Mouse (Mus musculus): ENCODE data around the gene Ms4a6c. TPM values are rescaled to one million over a fixed set of nuclear protein-coding genes. Genes with fewer than 3 reads are reported as not detected.

Gene Ms4a6c
- total RNA-seq (2023), result 37.5 TPM

DNA sequence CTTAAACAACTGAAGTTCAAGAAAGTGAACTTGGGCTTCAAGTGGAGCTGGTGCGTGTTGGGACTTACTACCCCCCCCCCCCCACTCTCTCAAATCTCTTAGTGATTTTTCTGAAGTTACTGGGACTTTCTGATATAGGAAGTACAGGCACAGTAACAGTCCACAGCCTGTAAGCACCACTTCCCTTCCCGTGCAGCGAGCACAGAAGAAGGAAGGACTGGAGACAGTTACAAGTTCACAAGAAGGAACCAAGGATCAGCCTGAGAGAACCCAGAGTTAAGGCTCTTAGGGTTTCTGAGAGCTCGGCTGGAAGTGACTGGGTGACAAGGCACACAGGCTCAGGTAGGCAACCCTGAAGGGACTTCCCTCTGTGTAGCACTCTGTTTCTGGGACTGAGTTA is at the start of gene Ms4a6c:
Gene Ms4a6c, plus strand, starts transcription at position 152 of the 400 bp plus-strand sequence.

GRCm38 (mm10) chr19:11443338-11443737 is 25.8 kb upstream of the Ms4a6c start, which contains the start of gene Ms4a4b:
Gene Ms4a4b (plus strand): TSS chr19:11443553.

GRCm38 (mm10) chr19:11485746-11486145 is 16.6 kb downstream of the Ms4a6c start, which contains the start of gene Gm8369:
Gene Gm8369 (plus strand): TSS chr19:11485938.

GRCm38 (mm10) chr19:11516246-11516645 is 47.1 kb downstream of the Ms4a6c start, which contains the start of gene Ms4a6b:
Gene Ms4a6b (plus strand): TSS chr19:11516512.

Other genes starting within 250 kb of the Ms4a6c start
- not detected for gene Ms4a12, start 236.9 kb upstream of the Ms4a6c start, total RNA-seq (2023)
- gene Ms4a1, start 203.1 kb upstream of the Ms4a6c start, total RNA-seq (2023), result 47.9 TPM
- not detected for gene Ms4a5, start 185.5 kb upstream of the Ms4a6c start, total RNA-seq (2023)
- gene Ms4a14, start 154.9 kb upstream of the Ms4a6c start, total RNA-seq (2023), result 0.15 TPM
- not detected for gene Ms4a7, start 133.2 kb upstream of the Ms4a6c start, total RNA-seq (2023)
- 0.97 TPM for gene Ms4a4a, start 93.8 kb upstream of the Ms4a6c start, total RNA-seq (2023)
- 20.8 TPM for gene Ms4a4c, start 64.6 kb upstream of the Ms4a6c start, total RNA-seq (2023)
- gene Ms4a4b, start 25.8 kb upstream of the Ms4a6c start, total RNA-seq (2023), result 734 TPM
- gene Gm8369, start 16.6 kb downstream of the Ms4a6c start, total RNA-seq (2023), result 436 TPM
- 599 TPM for gene Ms4a6b, start 47.1 kb downstream of the Ms4a6c start, total RNA-seq (2023)
- gene Ms4a4d, start 67.4 kb downstream of the Ms4a6c start, total RNA-seq (2023), result 0.76 TPM
- 5.1 TPM for gene Ms4a6d, start 135.5 kb downstream of the Ms4a6c start, total RNA-seq (2023)
- gene Ms4a2, start 154.4 kb downstream of the Ms4a6c start, total RNA-seq (2023), result not detected
- gene Ms4a3, start 171.5 kb downstream of the Ms4a6c start, total RNA-seq (2023), result not detected
- gene Oosp2, start 191.2 kb downstream of the Ms4a6c start, total RNA-seq (2023), result not detected
- gene Oosp1, start 221.8 kb downstream of the Ms4a6c start, total RNA-seq (2023), result not detected
- gene Oosp3, start 227.7 kb downstream of the Ms4a6c start, total RNA-seq (2023), result not detected